Comparison of ENCODE assay signal across 11 mouse cellular contexts in the genomic region with DNA sequence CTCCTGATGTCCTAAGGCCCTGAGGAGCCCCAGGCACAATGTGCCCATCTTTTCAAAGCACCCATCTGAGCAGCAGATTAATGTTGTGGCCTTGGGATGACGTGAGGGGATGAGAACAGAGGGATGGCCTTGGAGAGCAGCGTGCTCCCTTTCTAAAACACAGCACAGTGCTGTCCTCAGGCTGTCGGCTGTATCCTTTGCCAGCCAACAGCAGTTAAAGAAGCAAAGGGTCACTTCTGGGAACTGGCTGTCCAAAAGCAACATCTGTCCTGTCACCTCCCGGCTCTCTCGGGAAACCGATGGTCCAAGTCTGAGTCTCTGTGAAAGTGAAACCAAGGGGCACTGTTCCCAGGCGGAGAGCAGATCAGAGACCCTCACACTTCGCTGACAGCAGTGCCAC. TPM values are rescaled to one million over a fixed set of nuclear protein-coding genes. Genes with fewer than 3 reads are reported as not detected.
DNase-seq lines count a peak whose midpoint lies in the region; ATAC-seq lines count a peak whose summit lies in the region.
"Had no signal": no experiment of that assay in that cellular context is flagged by ENCODE, and none has a peak within 500 bp of the region (broad histone marks: within the 10 kb centered on the region; RNA-seq: fewer than 3 reads in every experiment).

No protein-coding gene starts in this region.

- peaks cover 16% of the 10 kb centered on the region; the same call in 1 of the 2 replicates for H3K4me1 ChIP-seq in midbrain, embryonic 13.5 days (replicated peaks)

- no peak overlapping the region for H3K27ac ChIP-seq in midbrain, embryonic 13.5 days
- H3K27ac ChIP-seq: forebrain, embryonic 10.5 days had no signal

- no peak for ATAC-seq in midbrain, embryonic 13.5 days

- H3K9ac ChIP-seq in midbrain, embryonic 13.5 days (replicated peaks), result no peak overlapping the region

- no peaks in the 10 kb centered on the region for H3K27me3 ChIP-seq in midbrain, embryonic 13.5 days

- no peak overlapping the region for H3K4me2 ChIP-seq in midbrain, embryonic 13.5 days (replicated peaks)
- H3K4me2 ChIP-seq: liver, embryonic 11.5 days had no signal

- no peaks in the 10 kb centered on the region for H3K9me3 ChIP-seq in midbrain, embryonic 13.5 days
- H3K9me3 ChIP-seq: forebrain, embryonic 10.5 days had no signal

- DNase-seq in kidney, adult 18-20 months, result peak; percentile 5
- DNase-seq in kidney, adult 8-10 months, result no peak
- DNase-seq in adrenal gland, postnatal 10 days, result peak; percentile 66
- peak; percentile 15 to 23 for DNase-seq in heart, postnatal 36 days
- DNase-seq in lung, postnatal 4 days, result peak; percentile 19 to 71
- no peak for DNase-seq in retina, postnatal 1 day
- no peak for DNase-seq in left cerebral cortex, postnatal 36 days (ENCODE audit: low spot score in 2 of 2)
- DNase-seq: right cerebral cortex, postnatal 25 days had no signal

- no peaks in the 10 kb centered on the region for H3K36me3 ChIP-seq in midbrain, embryonic 13.5 days
- H3K36me3 ChIP-seq: forebrain, embryonic 10.5 days had no signal

- 84% methylated on average over 8 of the region's 8 CpGs for WGBS in midbrain, embryonic 13.5 days

- intact Hi-C loops in heart, postnatal 36 days (cut with DNase I), result no loop called here
- intact Hi-C loops in left cerebral cortex, postnatal 36 days (cut with DNase I), result no loop called here

- no peak overlapping the region for H3K4me3 ChIP-seq in midbrain, embryonic 13.5 days (replicated peaks)
- H3K4me3 ChIP-seq: forebrain, embryonic 10.5 days had no signal

RNA-seq across cellular contexts. Expression of a gene that starts 20.0 kb away (rescaled TPM):
- 10 to 100 TPM; 46.1 to 58.6 TPM for total RNA-seq in adrenal gland, postnatal 10 days (2021)
- 10 to 100 TPM; 45.1 to 54.8 TPM for total RNA-seq in heart, postnatal 36 days (2021)
- 36.6 and 40.8 TPM in 2 replicates for polyA plus RNA-seq in midbrain, embryonic 13.5 days (2015; fragmentation: Nextera tagmentation; extraction: Ambion mirVana)
- total RNA-seq in left cerebral cortex, postnatal 36 days (2021), result 10 to 100 TPM; 75.4 to 75.8 TPM

Comparison
In these comparisons a context has a peak if more than half of its experiments do, and no peak if none do; other contexts are left out.
1. DNase-seq: peak in kidney, adult 18-20 months (single experiment), adrenal gland, postnatal 10 days (single experiment), heart, postnatal 36 days (2 of 2) and lung, postnatal 4 days (2 of 2); none in kidney, adult 8-10 months (0 of 2), retina, postnatal 1 day (single experiment) and left cerebral cortex, postnatal 36 days (0 of 2).